Mouse (Mus musculus) liver, postnatal 0 days (tissue): ENCODE measurements around the gene Rapgef1.

Source experiments
- CTCF ChIP-seq: sonication (generic); IDR thresholded peaks from 2 replicates; pipeline ENCODE4 v1.5.1; 2016; ENCODE audit warnings: antibody characterized with exemption, low read depth
- EP300 ChIP-seq: IDR thresholded peaks from 2 replicates; pipeline ENCODE4 v1.6.1; 2016; ENCODE audit warnings: antibody characterized with exemption, low read depth, mild to moderate bottlenecking

GRCm38 (mm10) chr2:29784290-29784689 is 164.8 kb downstream of the Rapgef1 start:
- TF ChIP-seq EP300 (no peak), CTCF (no peak)
